Mouse (Mus musculus) mesoderm, embryonic 11.5 days (tissue): Measurements from ENCODE around the gene Pcsk5.
A peak's percentile ranks its signal among the peaks of the same experiment; 100 is the strongest.

Source experiments
- DNase-seq: peaks from one replicate; pipeline ENCODE4 v3.0.0-alpha.2; 2012; ENCODE audit warnings: low read depth, low spot score

Gene Pcsk5

DNA sequence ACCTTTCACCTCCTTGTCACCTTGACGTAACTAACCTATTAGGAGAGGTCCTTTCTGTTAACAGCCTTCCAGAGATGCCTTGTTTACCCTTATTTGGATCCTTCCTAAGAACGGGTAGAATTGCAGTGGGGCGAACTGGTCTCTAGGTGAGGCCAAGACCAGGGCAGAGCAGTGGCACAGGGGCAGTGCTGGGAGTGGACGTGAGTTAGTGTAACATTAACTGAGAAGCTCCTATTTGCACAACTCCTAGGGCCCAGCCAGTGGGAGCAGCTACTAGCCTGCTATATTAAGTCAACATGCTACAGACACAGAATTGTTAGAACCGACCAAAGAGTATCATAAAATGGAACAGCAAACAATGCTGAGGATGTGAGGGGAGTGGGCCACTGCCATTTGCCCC lies 30.8 kb downstream of the Pcsk5 start:
- no peak for DNase-seq

GRCm38 (mm10) chr19:17800798-17801197 lies 36.6 kb downstream of the Pcsk5 start:
- DNase-seq: no peak

DNA sequence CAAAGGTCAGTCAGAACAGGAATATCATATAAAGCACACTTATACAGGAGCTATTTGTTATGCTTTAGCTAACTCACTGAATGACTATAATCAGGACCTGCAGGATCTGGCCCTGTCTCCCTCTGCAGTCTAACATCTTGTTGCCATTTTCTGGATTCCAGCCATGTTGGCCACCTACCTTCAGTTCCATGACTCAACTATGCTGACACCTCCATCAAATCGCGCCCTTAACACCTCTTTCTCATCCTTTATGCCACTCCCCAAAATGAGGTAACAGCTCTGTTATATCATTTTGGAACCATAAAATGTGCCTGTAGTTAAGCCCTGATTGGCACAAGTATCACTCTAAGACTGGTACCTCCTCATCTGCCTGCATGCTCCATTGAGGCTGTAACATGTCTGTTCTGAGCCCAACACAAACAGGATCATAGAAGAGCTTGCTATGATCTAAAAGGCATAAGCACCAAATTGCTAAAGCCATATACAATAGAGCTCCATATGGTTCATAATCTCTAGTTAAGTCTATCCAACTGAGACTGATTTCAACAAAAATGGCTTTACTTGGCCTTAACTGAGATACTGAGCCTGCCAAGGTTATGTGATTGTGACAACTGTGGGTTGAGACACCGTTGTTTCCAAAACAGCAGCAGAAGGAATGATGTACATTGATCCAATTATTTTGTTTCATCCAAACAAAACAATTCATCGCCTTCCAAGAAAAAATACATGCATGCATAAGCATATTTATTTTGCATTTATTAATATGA lies 37.8 kb downstream of the Pcsk5 start:
- no peak for DNase-seq

- no peak for DNase-seq
These were observed 44.0 kb downstream of the Pcsk5 start for GRCm38 (mm10) chr19:17793457-17793856.

DNA sequence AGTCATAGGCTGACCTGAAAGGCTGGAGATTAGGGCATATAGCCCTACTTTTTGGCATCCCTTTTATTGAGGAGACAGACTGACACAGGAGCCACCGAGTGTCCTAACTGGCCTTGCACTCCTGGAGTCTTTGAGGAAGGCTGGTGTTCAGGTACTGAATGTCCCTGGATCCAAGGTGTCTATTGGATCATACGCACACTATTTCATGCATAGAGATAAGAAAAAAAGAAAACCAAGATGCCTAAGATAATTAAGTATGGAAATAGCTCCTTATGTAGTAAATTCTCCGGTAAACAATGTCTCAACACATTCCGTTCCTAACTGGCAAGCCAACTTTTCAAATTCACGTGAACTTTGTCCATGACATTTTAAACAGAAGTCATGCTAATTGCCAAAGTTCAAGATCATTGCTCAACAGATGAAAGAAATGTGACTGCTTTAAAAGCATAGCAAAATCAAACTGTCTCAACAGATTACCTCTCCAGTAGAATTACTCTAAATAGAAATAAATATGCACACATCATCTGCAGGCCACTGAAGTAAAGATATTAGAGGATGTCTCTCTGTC lies 45.9 kb downstream of the Pcsk5 start:
- DNase-seq: no peak

DNA sequence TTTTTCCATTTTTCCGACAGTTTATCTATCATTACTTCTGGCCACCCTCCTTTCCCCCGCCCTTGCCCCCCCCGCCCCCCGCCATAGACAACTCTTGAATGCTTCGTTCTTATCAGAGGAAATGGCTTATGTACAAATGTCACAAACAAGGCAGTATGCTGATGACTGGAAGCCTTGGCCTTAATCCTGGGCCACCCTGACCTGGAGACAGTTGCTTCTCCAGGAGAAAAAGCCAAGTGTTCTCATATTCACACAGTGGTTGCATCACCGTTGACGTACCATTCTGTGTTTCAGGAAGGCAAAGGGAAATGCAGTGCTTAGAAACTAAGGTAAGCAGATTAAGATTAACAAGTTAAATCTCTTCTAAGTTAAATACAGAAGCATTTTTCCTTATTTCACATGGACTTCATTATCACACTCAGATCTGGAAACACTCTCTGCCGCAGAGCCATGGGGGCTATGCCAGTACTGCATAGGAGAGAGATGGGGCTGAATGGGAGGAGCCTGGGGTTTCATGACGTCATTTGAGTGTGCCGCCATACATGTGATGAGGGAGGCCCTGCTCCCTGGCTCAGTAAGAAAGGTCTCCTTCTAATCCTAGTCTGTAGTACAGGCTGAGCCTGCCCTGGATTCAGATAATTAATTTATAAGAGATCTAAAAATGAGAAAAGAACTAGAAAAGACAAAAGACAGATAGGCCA lies 48.7 kb downstream of the Pcsk5 start:
- no peak for DNase-seq

DNA sequence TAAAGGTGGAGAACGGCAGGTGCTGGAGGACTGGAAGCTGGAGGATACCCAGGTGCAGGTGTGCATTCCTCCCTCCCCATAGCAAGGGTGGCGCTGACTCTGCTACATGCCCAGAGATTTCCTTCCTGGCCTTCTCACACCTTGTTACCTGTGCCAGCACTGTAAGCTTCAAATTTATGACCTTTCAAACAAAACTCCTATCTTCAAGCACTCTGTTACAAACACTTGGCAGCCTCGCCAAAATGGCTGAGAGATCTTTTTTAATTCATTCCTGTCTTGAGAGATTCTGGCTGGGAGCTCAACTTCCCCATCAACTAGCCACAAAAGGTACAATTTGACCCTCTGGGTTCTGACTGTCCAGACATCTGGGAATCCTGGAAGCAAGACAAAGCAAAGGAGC lies 50.7 kb downstream of the Pcsk5 start:
- no peak for DNase-seq

- no peak for DNase-seq
These were observed 52.8 kb downstream of the Pcsk5 start for GRCm38 (mm10) chr19:17784401-17785192.

GRCm38 (mm10) chr19:17783231-17783630 lies 54.2 kb downstream of the Pcsk5 start:
- DNase-seq: no peak

DNA sequence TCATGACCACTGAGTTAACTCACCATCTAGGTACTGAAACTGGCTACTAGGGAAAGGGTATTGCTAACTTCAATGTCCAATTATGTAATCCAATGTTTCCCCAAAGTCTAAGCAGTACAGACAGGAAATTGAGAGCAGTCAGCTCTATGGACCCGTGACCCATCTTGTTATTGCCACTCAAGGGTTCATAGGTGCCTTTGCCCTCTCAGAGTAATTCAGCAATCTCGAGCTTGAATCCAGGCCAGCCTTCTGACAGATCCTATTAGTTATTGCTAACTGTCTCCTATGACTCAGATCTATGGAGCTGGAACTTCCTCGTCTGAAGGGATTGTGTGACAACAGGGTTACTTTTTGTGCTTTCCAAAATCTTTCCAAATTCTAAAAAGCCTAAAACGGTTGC lies 56.1 kb downstream of the Pcsk5 start:
- DNase-seq: no peak

GRCm38 (mm10) chr19:17775943-17776342 lies 61.5 kb downstream of the Pcsk5 start:
- DNase-seq: no peak

DNA sequence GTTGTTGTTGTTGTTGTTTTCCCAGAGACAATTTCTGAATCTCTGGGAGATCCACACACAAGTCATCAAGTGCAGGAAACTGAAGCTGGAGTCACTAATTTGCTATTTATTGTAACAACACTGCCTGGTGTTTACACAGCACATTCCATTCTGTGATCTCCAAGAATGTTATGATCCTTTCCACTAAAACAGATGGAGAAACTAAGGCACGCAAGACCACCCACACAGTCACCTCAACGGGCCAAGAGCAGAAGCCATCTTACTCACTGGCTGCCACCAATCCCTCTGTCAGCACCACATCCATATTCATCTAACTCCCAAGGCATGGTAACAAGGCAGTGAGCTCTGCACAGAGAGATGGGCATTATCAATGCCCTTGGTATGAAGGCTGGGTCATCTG lies 62.3 kb downstream of the Pcsk5 start:
- peak; percentile 4 for DNase-seq

GRCm38 (mm10) chr19:17774061-17774460 lies 63.4 kb downstream of the Pcsk5 start:
- DNase-seq: no peak

DNA sequence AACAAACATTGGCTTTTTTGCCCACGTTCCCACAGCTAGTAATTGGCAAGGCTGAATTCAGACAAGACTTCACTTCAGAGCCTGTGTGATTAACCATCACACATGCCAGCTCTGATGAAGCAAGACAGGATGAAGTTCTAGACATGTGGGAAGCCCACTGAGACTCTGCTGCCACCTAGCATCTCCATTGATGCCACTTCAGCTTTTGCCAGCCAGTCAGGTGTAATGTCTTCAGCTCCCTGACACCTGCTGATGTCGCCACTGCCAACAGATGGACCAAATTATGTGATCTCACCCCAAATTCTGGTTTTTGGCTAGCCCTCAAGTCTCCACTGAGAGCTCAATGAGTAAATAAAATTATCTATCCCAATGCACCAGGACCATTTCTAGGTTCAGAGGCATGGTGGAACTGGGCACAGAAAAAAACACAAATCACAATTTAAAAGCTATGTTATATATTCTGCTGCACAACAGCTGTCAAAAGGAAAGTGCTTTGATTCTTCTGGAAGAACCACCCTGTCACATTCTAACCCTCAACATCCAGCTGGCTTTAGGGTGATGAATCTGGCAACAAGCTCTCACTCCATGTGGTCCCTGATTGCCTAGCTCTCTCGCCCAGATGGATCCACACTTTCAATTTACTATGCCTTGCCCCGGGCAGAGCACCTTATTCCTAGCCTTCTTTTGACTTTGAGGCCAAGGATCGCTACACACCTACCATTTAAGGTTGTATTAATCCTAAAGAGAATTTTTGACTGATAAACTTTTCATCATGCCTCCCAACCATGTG lies 67.6 kb downstream of the Pcsk5 start:
- DNase-seq: no peak

DNA sequence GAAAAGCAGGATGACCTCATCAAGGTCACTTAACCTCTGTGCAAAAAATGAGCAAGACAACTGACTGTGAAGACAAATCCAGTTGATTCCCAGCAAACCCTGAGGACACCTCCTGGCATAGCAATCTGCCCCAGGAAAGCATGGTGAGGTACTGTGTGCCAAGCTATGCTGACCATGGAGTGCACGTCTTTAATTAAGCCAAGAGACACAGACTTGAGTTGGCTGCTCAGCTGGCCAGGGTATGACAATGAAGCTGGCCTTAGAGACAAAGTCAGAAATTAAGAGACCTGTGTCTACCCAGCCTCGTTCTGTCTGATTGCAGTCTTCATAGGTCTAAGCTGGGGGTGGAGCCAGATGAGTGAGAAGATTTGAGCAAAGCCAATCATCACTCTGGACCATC lies 72.4 kb downstream of the Pcsk5 start:
- DNase-seq: no peak

GRCm38 (mm10) chr19:17762740-17763139 lies 74.7 kb downstream of the Pcsk5 start:
- no peak for DNase-seq

GRCm38 (mm10) chr19:17761678-17762077 lies 75.8 kb downstream of the Pcsk5 start:
- DNase-seq: peak; percentile 16

DNA sequence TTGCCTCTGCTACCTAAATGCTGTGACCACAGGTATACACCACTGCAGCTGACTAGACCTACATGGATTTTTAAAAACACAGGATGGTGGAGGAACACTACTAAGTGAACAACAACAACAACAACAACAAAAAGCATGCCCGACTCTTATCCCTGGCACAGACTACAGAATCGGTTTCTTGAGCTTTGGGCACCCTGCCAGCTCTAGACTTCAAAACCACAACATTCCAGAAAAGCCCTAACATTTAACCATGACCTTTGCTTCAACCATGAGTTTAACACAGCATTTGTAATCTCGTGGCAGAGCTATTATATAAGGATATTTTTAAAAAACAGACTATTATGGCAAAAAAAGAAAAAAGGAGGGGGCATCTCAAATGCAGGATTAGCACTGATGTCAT lies 84.6 kb downstream of the Pcsk5 start:
- no peak for DNase-seq

- no peak for DNase-seq
These were observed 89.1 kb downstream of the Pcsk5 start for GRCm38 (mm10) chr19:17748331-17748730.

DNA sequence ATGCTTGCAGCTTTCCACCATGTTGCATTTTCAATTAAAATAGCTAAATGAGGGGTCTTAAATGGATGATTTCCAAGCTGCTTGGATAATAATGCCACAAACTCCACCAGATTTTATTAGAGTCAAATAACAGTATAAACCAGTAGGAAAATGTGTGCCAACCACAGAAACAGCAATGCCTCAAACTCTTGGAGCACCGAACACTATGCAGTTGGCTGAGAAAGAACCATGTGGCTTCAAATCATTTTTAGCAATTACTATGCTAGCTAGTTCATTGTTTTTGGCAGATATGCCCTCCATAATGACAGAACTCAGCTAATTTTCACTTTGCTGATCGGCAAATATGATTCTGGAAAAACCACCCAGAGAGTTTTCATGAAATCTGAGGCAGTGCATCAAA lies 92.1 kb downstream of the Pcsk5 start:
- DNase-seq: no peak

GRCm38 (mm10) chr19:17744474-17745069 lies 92.9 kb downstream of the Pcsk5 start:
- DNase-seq: no peak
